Mouse (Mus musculus) CD4-positive, CD25-positive, alpha-beta regulatory T cell, adult 4 months (primary cell): ENCODE data around the gene Slc16a4. TPM values are rescaled to one million over a fixed set of nuclear protein-coding genes. Genes with fewer than 3 reads are reported as not detected.

Source experiments
- polyA plus RNA-seq, 2 experiments: library from polyadenylated mRNA; unstranded; fragments of 100-300 nt; shearing (Covaris generic); gene quantifications; one replicate each; pipeline ENCODE4 v1.2.1; 2017

Slc16a4 gene
- polyA plus RNA-seq, 2 experiments from 2014 or later, result 1.5 to 1.9 TPM

Other genes starting within 250 kb of the Slc16a4 start
- under 1 TPM; 0.35 to 0.76 TPM for gene Kcna2, start 190.1 kb upstream of the Slc16a4 start, polyA plus RNA-seq
- not detected for gene Kcna10, start 108.2 kb upstream of the Slc16a4 start, polyA plus RNA-seq
- gene Cym, start 69.5 kb upstream of the Slc16a4 start, polyA plus RNA-seq, result under 1 TPM in 1 of 2 experiments, not detected in 1; 0.43 TPM
- not detected for gene A630076J17Rik, start 60.6 kb upstream of the Slc16a4 start, polyA plus RNA-seq
- not detected for gene Prok1, start 51.5 kb upstream of the Slc16a4 start, polyA plus RNA-seq
- 100 to 1,000 TPM; 178 to 209 TPM for gene Lamtor5, start 12.4 kb upstream of the Slc16a4 start, polyA plus RNA-seq
- gene Rbm15, start 42.4 kb downstream of the Slc16a4 start, polyA plus RNA-seq, result 10 to 100 TPM; 11.6 to 19.8 TPM
- gene Kcnc4, start 168.3 kb downstream of the Slc16a4 start, polyA plus RNA-seq, result not detected
- gene Slc6a17, start 226.8 kb downstream of the Slc16a4 start, polyA plus RNA-seq, result not detected